Mouse (Mus musculus) CH12.LX (cell line): Measurements from ENCODE around the gene Naa80. TPM values are rescaled to one million over a fixed set of nuclear protein-coding genes. Genes with fewer than 3 reads are reported as not detected.

Source experiments
- DNase-seq: peaks from one replicate; pipeline ENCODE4 v3.0.0-alpha.2; 2013; ENCODE audit errors: extremely low read depth
- H3K27ac ChIP-seq: 2 replicates; pipeline ENCODE4 v1.5.1; 2012; ENCODE audit warnings: low read depth, mild to moderate bottlenecking, control low read depth, moderate library complexity; ENCODE audit not compliant: insufficient read depth
- H3K27me3 ChIP-seq: replicated peaks from 2 replicates; pipeline ENCODE3; 2012; ENCODE audit warnings: inconsistent platforms
- H3K36me3 ChIP-seq, 2 experiments: replicated peaks in 1 of 2; 2 replicates each; pipeline versions ENCODE3 to v1.6.1; 2012; ENCODE audit warnings: inconsistent platforms in 1 of 2, low read length in 1 of 2, mild to moderate bottlenecking in 1 of 2, mixed read lengths in 1 of 2, moderate library complexity in 1 of 2; ENCODE audit not compliant: control insufficient read depth in 1 of 2, insufficient read depth in 1 of 2
- H3K4me1 ChIP-seq, 2 experiments: 2 replicates each; pipeline ENCODE4 v1.6.1; 2012; ENCODE audit warnings: inconsistent platforms in 1 of 2, moderate library complexity in 1 of 2; ENCODE audit not compliant: insufficient read depth in 2 of 2, control insufficient read depth in 1 of 2
- H3K4me2 ChIP-seq: 2 replicates; pipeline ENCODE4 v1.6.1; 2012; ENCODE audit warnings: low read depth, mild to moderate bottlenecking, control low read depth; ENCODE audit not compliant: poor library complexity, insufficient read depth, severe bottlenecking
- H3K4me3 ChIP-seq, 3 experiments: fragments of 150-350 bp in 1 of 3; sonication (generic) in 1 of 3; replicated peaks in 1 of 3; 2 replicates each; pipeline versions ENCODE3 to v1.5.1; 2011 to 2012; ENCODE audit warnings: low read depth in 2 of 3, low read length in 2 of 3, mild to moderate bottlenecking in 2 of 3, moderate library complexity in 2 of 3, control low read depth in 1 of 3, improper control_type of control experiment in 1 of 3, inconsistent platforms in 1 of 3, mixed read lengths in 1 of 3; ENCODE audit not compliant: poor library complexity in 1 of 3
- H3K79me2 ChIP-seq: replicated peaks from 2 replicates; pipeline ENCODE4 v1.6.1; 2012; ENCODE audit warnings: mild to moderate bottlenecking, moderate library complexity; ENCODE audit not compliant: control insufficient read depth, poor library complexity, insufficient read depth, severe bottlenecking; ENCODE audit errors: extremely low read depth
- H3K9ac ChIP-seq: 2 replicates; pipeline ENCODE4 v1.6.1; 2012; ENCODE audit warnings: low read depth, mild to moderate bottlenecking, control low read depth, moderate library complexity; ENCODE audit not compliant: insufficient read depth
- H3K9me3 ChIP-seq: replicated peaks from 2 replicates; pipeline ENCODE3; 2012; ENCODE audit warnings: low read length, inconsistent platforms, mixed read lengths
- BHLHE40 ChIP-seq: IDR thresholded peaks from 2 replicates; pipeline ENCODE4 v1.6.1; 2011; ENCODE audit warnings: mild to moderate bottlenecking, low read depth, low read length, improper control_type of control experiment
- CHD1 ChIP-seq: IDR thresholded peaks from 2 replicates; pipeline ENCODE4 v1.6.1; 2012; ENCODE audit warnings: low read depth, low read length, improper control_type of control experiment, inconsistent platforms
- E2F4 ChIP-seq: IDR thresholded peaks from 2 replicates; pipeline ENCODE4 v1.6.1; 2011; ENCODE audit warnings: low read depth, low read length, improper control_type of control experiment; ENCODE audit not compliant: insufficient replicate concordance
- ELF1 ChIP-seq: IDR thresholded peaks from 2 replicates; pipeline ENCODE4 v1.6.1; 2014; ENCODE audit warnings: low read depth, mild to moderate bottlenecking, inconsistent platforms, low read length, improper control_type of control experiment
- EP300 ChIP-seq: IDR thresholded peaks from 2 replicates; pipeline ENCODE4 v1.6.1; 2011; ENCODE audit warnings: low read length, improper control_type of control experiment
- ETS1 ChIP-seq: conservative IDR thresholded peaks from 2 replicates; pipeline ENCODE4 v1.6.1; 2012; ENCODE audit warnings: low read depth, mild to moderate bottlenecking, inconsistent platforms, low read length, improper control_type of control experiment, moderate library complexity
- GABPA ChIP-seq: IDR thresholded peaks from 2 replicates; pipeline ENCODE4 v1.6.1; 2012; ENCODE audit warnings: low read depth, low read length, improper control_type of control experiment, inconsistent platforms; ENCODE audit not compliant: insufficient replicate concordance
- IRF4 ChIP-seq: IDR thresholded peaks from 2 replicates; pipeline ENCODE4 v1.6.1; 2014; ENCODE audit warnings: low read depth, mild to moderate bottlenecking, inconsistent platforms, low read length, improper control_type of control experiment
- JUND ChIP-seq: conservative IDR thresholded peaks from 2 replicates; pipeline ENCODE4 v1.6.1; 2011; ENCODE audit warnings: low read depth, low read length, improper control_type of control experiment
- KAT2A ChIP-seq: IDR thresholded peaks from 2 replicates; pipeline ENCODE4 v1.6.1; 2012; ENCODE audit warnings: low read length, improper control_type of control experiment, inconsistent platforms; ENCODE audit not compliant: insufficient replicate concordance
- MAFK ChIP-seq: IDR thresholded peaks from 2 replicates; pipeline ENCODE4 v1.6.1; 2011; ENCODE audit warnings: low read length, improper control_type of control experiment; ENCODE audit not compliant: insufficient replicate concordance
- MAX ChIP-seq: IDR thresholded peaks from 2 replicates; pipeline ENCODE4 v1.6.1; 2011; ENCODE audit warnings: low read length, improper control_type of control experiment
- MYC ChIP-seq: IDR thresholded peaks from 2 replicates; pipeline ENCODE4 v1.6.1; 2011; ENCODE audit warnings: low read depth, mild to moderate bottlenecking, improper control_type of control experiment, low read length
- PAX5 ChIP-seq: IDR thresholded peaks from 2 replicates; pipeline ENCODE4 v1.6.1; 2012; ENCODE audit warnings: low read length, inconsistent platforms, mixed read lengths
- POLR2A ChIP-seq: IDR thresholded peaks from 2 replicates; pipeline ENCODE4 v1.6.1; 2011; ENCODE audit warnings: low read depth, mild to moderate bottlenecking, improper control_type of control experiment, low read length
- RAD21 ChIP-seq: IDR thresholded peaks from 2 replicates; pipeline ENCODE4 v1.6.1; 2011; ENCODE audit warnings: low read depth, mild to moderate bottlenecking, low read length, improper control_type of control experiment, moderate library complexity
- SIN3A ChIP-seq: IDR thresholded peaks from 2 replicates; pipeline ENCODE4 v1.6.1; 2012; ENCODE audit warnings: low read length, improper control_type of control experiment, inconsistent platforms
- TBP ChIP-seq: conservative IDR thresholded peaks from 2 replicates; pipeline ENCODE4 v1.6.1; 2011; ENCODE audit warnings: low read depth, low read length, improper control_type of control experiment
- TCF12 ChIP-seq: IDR thresholded peaks from 2 replicates; pipeline ENCODE4 v1.6.1; 2014; ENCODE audit warnings: low read depth, mild to moderate bottlenecking, inconsistent platforms, low read length, improper control_type of control experiment
- UBTF ChIP-seq: IDR thresholded peaks from 2 replicates; pipeline ENCODE4 v1.6.1; 2012; ENCODE audit warnings: low read depth, mild to moderate bottlenecking, inconsistent platforms, low read length, improper control_type of control experiment, moderate library complexity
- ZC3H11A ChIP-seq: IDR thresholded peaks from 2 replicates; pipeline ENCODE4 v1.6.1; 2012; ENCODE audit warnings: low read depth, mild to moderate bottlenecking, inconsistent platforms, low read length, improper control_type of control experiment
- ZNF384 ChIP-seq: IDR thresholded peaks from 2 replicates; pipeline ENCODE4 v1.6.1; 2012; ENCODE audit warnings: low read depth, low read length, improper control_type of control experiment, inconsistent platforms
- dilution Hi-C: fragments of 300-500 bp; cut with MboI; formaldehyde crosslinking; loops from 2 replicates; pipeline ENCODE4 v1.14.3; 2020; ENCODE audit warnings: low sequenced_read_pairs; ENCODE audit not compliant: extremely low pct_unique_long_range_greater_than_20kb, extremely low pct_ligation_motif_present
- in situ Hi-C: fragments of 300-500 bp; cut with MboI; formaldehyde crosslinking; loops from 3 replicates; pipeline ENCODE4 v1.14.3; 2019; ENCODE audit warnings: low sequenced_read_pairs, low pct_ligation_motif_present, low pct_unique_long_range_greater_than_20kb, mixed read lengths
- polyA plus RNA-seq: library from polyadenylated mRNA; unstranded; fragments of >175 nt; gene quantifications from 2 replicates; pipeline ENCODE4 v1.2.1, GENCODE M21; 2012; ENCODE audit warnings: low read depth; ENCODE audit not compliant: insufficient read length
- total RNA-seq, 2 experiments: library from RNA; depleted of rRNA; stranded (reverse); fragments of 300-350 nt in 1 of 2; fragments of >200 nt in 1 of 2; gene quantifications; 2 replicates each; pipeline ENCODE4 v1.2.3; 2012 to 2014

Naa80 gene
- total and polyA plus RNA-seq, 3 experiments, result 1.7 to 9.3 (median 4.8) TPM

DNA sequence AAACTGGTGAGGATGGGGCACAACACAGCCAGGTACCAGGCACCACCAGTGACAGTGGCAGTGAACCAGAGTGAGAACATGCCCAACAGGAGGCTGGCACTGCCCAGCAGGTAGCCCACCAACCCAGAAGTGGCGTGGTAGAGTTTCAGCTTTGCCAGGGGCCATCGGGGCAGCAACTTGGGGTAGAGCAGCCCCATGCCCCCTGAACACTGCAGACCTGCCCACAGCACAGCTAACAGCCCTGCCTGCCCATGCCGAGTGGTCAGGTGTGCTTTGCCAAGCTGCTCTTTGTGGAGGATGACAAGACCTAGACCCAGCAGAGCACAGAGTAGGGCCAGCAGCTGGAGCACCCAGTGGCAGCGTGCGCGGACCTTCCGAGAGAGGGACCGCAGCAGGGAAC is 38.7 kb upstream of the Naa80 start:
- H3K9me3 ChIP-seq, result no peaks in the 10 kb centered on the region
- H3K4me3 ChIP-seq, result no peak overlapping the region
- H3K36me3 ChIP-seq, result peaks cover 43 to 61% of the 10 kb centered on the region in 2 experiments
- in situ Hi-C loops, result no loop called here
- no peaks in the 10 kb centered on the region for H3K27me3 ChIP-seq
- H3K79me2 ChIP-seq, result peaks cover 26% of the 10 kb centered on the region
- H3K9ac ChIP-seq, result no peak overlapping the region
- no peak for TF ChIP-seq ELF1
- TF ChIP-seq EP300, result no peak
- TF ChIP-seq GABPA, result no peak
- TF ChIP-seq TCF12, result no peak
- no peak for TF ChIP-seq JUND
- no peak for TF ChIP-seq KAT2A
- no peak for TF ChIP-seq MAX
- TF ChIP-seq UBTF, result no peak
- no peak for TF ChIP-seq SIN3A
- TF ChIP-seq PAX5, result no peak
- TF ChIP-seq POLR2A, result no peak
- TF ChIP-seq E2F4, result no peak
- TF ChIP-seq MAFK, result no peak
- TF ChIP-seq CHD1, result no peak
- TF ChIP-seq ETS1, result no peak
- TF ChIP-seq RAD21, result no peak
- no peak for TF ChIP-seq IRF4
- H3K27ac ChIP-seq, result no peak overlapping the region
- H3K4me2 ChIP-seq, result no peak overlapping the region
- H3K4me1 ChIP-seq, result peaks cover 9 to 40% of the 10 kb centered on the region in 2 experiments
- dilution Hi-C loops, result no loop called here
- DNase-seq, result no peak

DNA sequence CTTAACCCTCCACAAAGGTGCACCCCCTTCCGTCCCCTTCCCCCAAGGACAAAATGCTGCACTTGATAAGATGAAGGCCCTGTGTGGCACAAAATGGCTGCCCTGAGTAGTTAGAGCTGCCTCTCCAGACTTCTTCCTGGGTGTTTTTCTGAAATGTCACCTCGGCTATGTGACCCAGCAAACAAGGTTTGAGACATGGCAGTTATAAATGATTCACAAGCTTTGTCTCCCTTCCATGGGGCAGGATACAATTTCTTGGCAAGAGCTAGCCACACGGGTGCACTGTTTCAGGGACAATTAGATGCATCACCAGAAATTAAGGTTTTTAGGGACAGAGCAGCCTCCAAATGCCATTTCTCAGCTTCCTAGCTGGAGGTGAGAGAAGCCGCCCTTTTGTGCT is 38.3 kb upstream of the Naa80 start:
- dilution Hi-C loops (no loop called here), in situ Hi-C loops (no loop called here)
- Histone ChIP-seq H3K9me3 (no peaks in the 10 kb centered on the region), H3K4me1 (peaks cover 9 to 40% of the 10 kb centered on the region in 2 experiments), H3K36me3 (peaks cover 47 to 66% of the 10 kb centered on the region in 2 experiments), H3K4me2 (no peak overlapping the region), H3K79me2 (peaks cover 21% of the 10 kb centered on the region), H3K27me3 (no peaks in the 10 kb centered on the region), H3K4me3 (no peak overlapping the region), H3K27ac (no peak overlapping the region), H3K9ac (no peak overlapping the region)
- TF ChIP-seq MAFK, result no peak
- TF ChIP-seq JUND, result no peak
- TF ChIP-seq ZNF384, result no peak
- TF ChIP-seq ELF1, result no peak
- TF ChIP-seq ZC3H11A, result no peak
- TF ChIP-seq MYC, result no peak
- TF ChIP-seq SIN3A, result no peak
- TF ChIP-seq TBP, result no peak
- no peak for TF ChIP-seq BHLHE40
- no peak for TF ChIP-seq POLR2A
- DNase-seq, result no peak
